Mouse (Mus musculus): ENCODE results near the gene Fam213b. TPM values are rescaled to one million over a fixed set of nuclear protein-coding genes. Genes with fewer than 3 reads are reported as not detected.
A peak's percentile ranks its signal among the peaks of the same experiment; 100 is the strongest.

The Fam213b gene
- polyA plus RNA-seq, 1 experiment: 11.8 TPM

- no peaks in the 10 kb centered on the region for H3K9me3 ChIP-seq (replicated peaks; ENCODE audit: control insufficient read depth, insufficient read depth, low read length, poor library complexity, severe bottlenecking)
- no peaks in the 10 kb centered on the region for H3K36me3 ChIP-seq (ENCODE audit: control insufficient read depth, insufficient read depth, low read length, poor library complexity, severe bottlenecking)
- H3K4me1 ChIP-seq (ENCODE audit: control insufficient read depth, insufficient read depth, low read length): no peaks in the 10 kb centered on the region
- no peak overlapping the region for H3K9ac ChIP-seq (ENCODE audit: low read depth, poor library complexity, severe bottlenecking)
- H3K27ac ChIP-seq (ENCODE audit: insufficient read depth, low read length): no peak overlapping the region
- TF ChIP-seq CTCF (IDR thresholded peaks at IDR 0.05; ENCODE audit: low read depth, low read length): no peak
- no peak for TF ChIP-seq EP300 (IDR thresholded peaks at IDR 0.05; ENCODE audit: insufficient read depth, low read depth, low read length)
- TF ChIP-seq POLR2A (IDR thresholded peaks at IDR 0.05; ENCODE audit: insufficient read depth, low read length): no peak
- no peaks in the 10 kb centered on the region for H3K27me3 ChIP-seq (ENCODE audit: control insufficient read depth, insufficient read depth, low read length, poor library complexity, severe bottlenecking)
- H3K4me3 ChIP-seq (ENCODE audit: low read depth, low read length): no peak overlapping the region
Measured at GRCm38 (mm10) chr4:154858601-154859000, 40.3 kb downstream of the Fam213b start.

GRCm38 (mm10) chr4:154857366-154858240 lies 41.3 kb downstream of the Fam213b start:
- Histone ChIP-seq H3K36me3 (ENCODE audit: control insufficient read depth, insufficient read depth, low read length, poor library complexity, severe bottlenecking) (no peaks in the 10 kb centered on the region), H3K4me1 (ENCODE audit: control insufficient read depth, insufficient read depth, low read length) (no peaks in the 10 kb centered on the region), H3K27me3 (ENCODE audit: control insufficient read depth, insufficient read depth, low read length, poor library complexity, severe bottlenecking) (no peaks in the 10 kb centered on the region), H3K4me3 (ENCODE audit: low read depth, low read length) (no peak overlapping the region), H3K27ac (ENCODE audit: insufficient read depth, low read length) (no peak overlapping the region), H3K9me3 (replicated peaks; ENCODE audit: control insufficient read depth, insufficient read depth, low read length, poor library complexity, severe bottlenecking) (no peaks in the 10 kb centered on the region), H3K9ac (ENCODE audit: low read depth, poor library complexity, severe bottlenecking) (no peak overlapping the region)
- TF ChIP-seq POLR2A (IDR thresholded peaks at IDR 0.05; ENCODE audit: insufficient read depth, low read length) (no peak), CTCF (IDR thresholded peaks at IDR 0.05; ENCODE audit: low read depth, low read length) (no peak), EP300 (IDR thresholded peaks at IDR 0.05; ENCODE audit: insufficient read depth, low read depth, low read length) (no peak)

GRCm38 (mm10) chr4:154856882-154857281 lies 42.1 kb downstream of the Fam213b start:
- Histone ChIP-seq H3K27me3 (ENCODE audit: control insufficient read depth, insufficient read depth, low read length, poor library complexity, severe bottlenecking) (no peaks in the 10 kb centered on the region), H3K4me3 (ENCODE audit: low read depth, low read length) (no peak overlapping the region; the same call in 1 of the 2 replicates), H3K9me3 (replicated peaks; ENCODE audit: control insufficient read depth, insufficient read depth, low read length, poor library complexity, severe bottlenecking) (no peaks in the 10 kb centered on the region), H3K4me1 (ENCODE audit: control insufficient read depth, insufficient read depth, low read length) (no peaks in the 10 kb centered on the region), H3K9ac (ENCODE audit: low read depth, poor library complexity, severe bottlenecking) (no peak overlapping the region), H3K36me3 (ENCODE audit: control insufficient read depth, insufficient read depth, low read length, poor library complexity, severe bottlenecking) (no peaks in the 10 kb centered on the region), H3K27ac (ENCODE audit: insufficient read depth, low read length) (no peak overlapping the region)
- TF ChIP-seq CTCF (IDR thresholded peaks at IDR 0.05; ENCODE audit: low read depth, low read length) (peak; percentile 2), EP300 (IDR thresholded peaks at IDR 0.05; ENCODE audit: insufficient read depth, low read depth, low read length) (no peak), POLR2A (IDR thresholded peaks at IDR 0.05; ENCODE audit: insufficient read depth, low read length) (no peak)

GRCm38 (mm10) chr4:154856480-154856837 lies 42.5 kb downstream of the Fam213b start:
- H3K36me3 ChIP-seq (ENCODE audit: control insufficient read depth, insufficient read depth, low read length, poor library complexity, severe bottlenecking): no peaks in the 10 kb centered on the region
- H3K4me1 ChIP-seq (ENCODE audit: control insufficient read depth, insufficient read depth, low read length): no peaks in the 10 kb centered on the region
- H3K9me3 ChIP-seq (replicated peaks; ENCODE audit: control insufficient read depth, insufficient read depth, low read length, poor library complexity, severe bottlenecking): no peaks in the 10 kb centered on the region
- no peak overlapping the region for H3K27ac ChIP-seq (ENCODE audit: insufficient read depth, low read length)
- H3K9ac ChIP-seq (ENCODE audit: low read depth, poor library complexity, severe bottlenecking): no peak overlapping the region
- no peaks in the 10 kb centered on the region for H3K27me3 ChIP-seq (ENCODE audit: control insufficient read depth, insufficient read depth, low read length, poor library complexity, severe bottlenecking)
- TF ChIP-seq CTCF (IDR thresholded peaks at IDR 0.05; ENCODE audit: low read depth, low read length) (no peak), EP300 (IDR thresholded peaks at IDR 0.05; ENCODE audit: insufficient read depth, low read depth, low read length) (no peak), POLR2A (IDR thresholded peaks at IDR 0.05; ENCODE audit: insufficient read depth, low read length) (no peak)
- peak overlapping the region; percentile 69 for H3K4me3 ChIP-seq (ENCODE audit: low read depth, low read length)

GRCm38 (mm10) chr4:154855721-154856479 lies 43.0 kb downstream of the Fam213b start:
- H3K4me1 ChIP-seq (ENCODE audit: control insufficient read depth, insufficient read depth, low read length): no peaks in the 10 kb centered on the region
- peak overlapping the region; percentile 67 for H3K9ac ChIP-seq (ENCODE audit: low read depth, poor library complexity, severe bottlenecking)
- no peak overlapping the region for H3K27ac ChIP-seq (ENCODE audit: insufficient read depth, low read length)
- H3K36me3 ChIP-seq (ENCODE audit: control insufficient read depth, insufficient read depth, low read length, poor library complexity, severe bottlenecking): no peaks in the 10 kb centered on the region
- no peaks in the 10 kb centered on the region for H3K9me3 ChIP-seq (replicated peaks; ENCODE audit: control insufficient read depth, insufficient read depth, low read length, poor library complexity, severe bottlenecking)
- H3K27me3 ChIP-seq (ENCODE audit: control insufficient read depth, insufficient read depth, low read length, poor library complexity, severe bottlenecking): no peaks in the 10 kb centered on the region
- TF ChIP-seq CTCF (IDR thresholded peaks at IDR 0.05; ENCODE audit: low read depth, low read length) (peak; percentile 67), POLR2A (IDR thresholded peaks at IDR 0.05; ENCODE audit: insufficient read depth, low read length) (peak; percentile 52), EP300 (IDR thresholded peaks at IDR 0.05; ENCODE audit: insufficient read depth, low read depth, low read length) (peak; percentile 63; the same call in 1 of the 2 replicates)
- H3K4me3 ChIP-seq (ENCODE audit: low read depth, low read length): peak overlapping the region; percentile 69

Measured in ES-Bruce4 (cell line).